Mouse (Mus musculus) E14TG2a.4 (cell line): ENCODE data around the gene 4933402J07Rik.

Experiments used
- CTCF ChIP-seq: conservative IDR thresholded peaks from 2 replicates; pipeline ENCODE4 v1.5.1; 2014; ENCODE audit warnings: low read length
- NANOG ChIP-seq: IDR thresholded peaks from 2 replicates; pipeline ENCODE4 v1.6.1; 2014; ENCODE audit warnings: borderline replicate concordance, low read length, mixed read lengths
- POU5F1 ChIP-seq: IDR thresholded peaks from 2 replicates; pipeline ENCODE4 v1.6.1; 2014; ENCODE audit warnings: low read length, borderline replicate concordance

DNA sequence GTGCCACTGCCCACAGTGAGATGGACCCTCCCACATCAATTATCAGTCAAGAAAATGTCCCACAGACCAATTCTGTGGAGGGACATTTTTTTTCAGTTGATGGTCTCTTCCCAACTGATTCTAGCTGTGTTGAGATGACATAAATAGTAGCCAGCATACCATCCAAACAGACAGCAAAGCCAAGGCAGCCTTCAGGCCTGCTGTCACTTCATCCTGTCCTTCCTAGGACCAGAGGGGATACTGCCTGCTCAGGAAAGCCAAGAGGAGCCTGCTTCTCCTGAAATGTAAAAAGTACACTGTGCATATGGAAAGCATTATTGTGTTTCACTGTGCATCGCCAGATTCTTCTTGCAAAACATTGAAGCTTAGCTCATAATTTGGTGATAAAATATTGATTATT, 38.6 kb upstream of the 4933402J07Rik start:
- TF ChIP-seq CTCF = no peak
- TF ChIP-seq POU5F1 = no peak
- TF ChIP-seq NANOG = no peak
